Mouse (Mus musculus): Measurements from ENCODE around the gene Kcnk15. TPM values are rescaled to one million over a fixed set of nuclear protein-coding genes. Genes with fewer than 3 reads are reported as not detected.

The Kcnk15 gene
- polyA plus RNA-seq, 1 experiment = not detected

- no peak for DNase-seq (ENCODE audit: low spot score)
These were observed 23.5 kb downstream of the Kcnk15 start for GRCm38 (mm10) chr2:163876830-163877498.

GRCm38 (mm10) chr2:163880891-163881290 is 27.4 kb downstream of the Kcnk15 start:
- no peak for DNase-seq (ENCODE audit: low spot score)

- DNase-seq (ENCODE audit: low spot score) = no peak
These were observed 29.6 kb downstream of the Kcnk15 start for GRCm38 (mm10) chr2:163882859-163883652.

- DNase-seq (ENCODE audit: low spot score) = no peak
These were observed 36.0 kb downstream of the Kcnk15 start for GRCm38 (mm10) chr2:163889411-163889810.

GRCm38 (mm10) chr2:163890586-163890985 is 37.1 kb downstream of the Kcnk15 start:
- no peak for DNase-seq (ENCODE audit: low spot score)

- DNase-seq (ENCODE audit: low spot score) = no peak
These were observed 37.8 kb downstream of the Kcnk15 start for GRCm38 (mm10) chr2:163891271-163891670.

- DNase-seq (ENCODE audit: low spot score) = no peak
These were observed 40.3 kb downstream of the Kcnk15 start for GRCm38 (mm10) chr2:163893446-163894370.

GRCm38 (mm10) chr2:163895156-163895555 is 41.7 kb downstream of the Kcnk15 start:
- DNase-seq (ENCODE audit: low spot score) = no peak

- DNase-seq (ENCODE audit: low spot score) = no peak
These were observed 43.6 kb downstream of the Kcnk15 start for GRCm38 (mm10) chr2:163897026-163897425.

- no peak for DNase-seq (ENCODE audit: low spot score)
These were observed 44.6 kb downstream of the Kcnk15 start for GRCm38 (mm10) chr2:163897988-163898535.

- no peak for DNase-seq (ENCODE audit: low spot score)
These were observed 46.5 kb downstream of the Kcnk15 start for GRCm38 (mm10) chr2:163899910-163900411.

GRCm38 (mm10) chr2:163901043-163901442 is 47.6 kb downstream of the Kcnk15 start:
- DNase-seq (ENCODE audit: low spot score) = no peak

- DNase-seq (ENCODE audit: low spot score) = no peak
These were observed 49.0 kb downstream of the Kcnk15 start for GRCm38 (mm10) chr2:163902448-163902847.

GRCm38 (mm10) chr2:163903461-163903860 is 50.0 kb downstream of the Kcnk15 start:
- no peak for DNase-seq (ENCODE audit: low spot score)

- DNase-seq (ENCODE audit: low spot score) = no peak
These were observed 50.9 kb downstream of the Kcnk15 start for GRCm38 (mm10) chr2:163904323-163904722.

GRCm38 (mm10) chr2:163907131-163907530 is 53.7 kb downstream of the Kcnk15 start:
- DNase-seq (ENCODE audit: low spot score) = no peak

Other genes with a start within 250 kb of the Kcnk15 start
- 321 and 344 TPM in 2 replicates for gene Serinc3, start 208.5 kb upstream of the Kcnk15 start, polyA plus RNA-seq (2012; rRNA removed)
- gene Pkig, start 195.3 kb upstream of the Kcnk15 start, polyA plus RNA-seq (2012; rRNA removed) = 83.9 and 114 TPM in 2 replicates
- gene Ada, start 103.4 kb upstream of the Kcnk15 start, polyA plus RNA-seq (2012; rRNA removed) = 8.7 and 9.5 TPM in 2 replicates
- 9.2 and 11.2 TPM in 2 replicates for gene Ccn5, start 32.8 kb upstream of the Kcnk15 start, polyA plus RNA-seq (2012; rRNA removed)
- gene Rims4, start 65.0 kb downstream of the Kcnk15 start, polyA plus RNA-seq (2012; rRNA removed) = 0.04 TPM in 2 replicates
- gene Ywhab, start 141.3 kb downstream of the Kcnk15 start, polyA plus RNA-seq (2012; rRNA removed) = 134 and 158 TPM in 2 replicates
- 0.95 and 1.6 TPM in 2 replicates for gene Pabpc1l, start 171.8 kb downstream of the Kcnk15 start, polyA plus RNA-seq (2012; rRNA removed)
- 18.3 and 20.9 TPM in 2 replicates for gene Stk4, start 216.7 kb downstream of the Kcnk15 start, polyA plus RNA-seq (2012; rRNA removed)
- 38.6 and 48.0 TPM in 2 replicates for gene Tomm34, start 217.5 kb downstream of the Kcnk15 start, polyA plus RNA-seq (2012; rRNA removed)

Measured in urinary bladder, adult 2 months (tissue).